Mouse (Mus musculus): ENCODE results near the gene Gm10382.

DNA sequence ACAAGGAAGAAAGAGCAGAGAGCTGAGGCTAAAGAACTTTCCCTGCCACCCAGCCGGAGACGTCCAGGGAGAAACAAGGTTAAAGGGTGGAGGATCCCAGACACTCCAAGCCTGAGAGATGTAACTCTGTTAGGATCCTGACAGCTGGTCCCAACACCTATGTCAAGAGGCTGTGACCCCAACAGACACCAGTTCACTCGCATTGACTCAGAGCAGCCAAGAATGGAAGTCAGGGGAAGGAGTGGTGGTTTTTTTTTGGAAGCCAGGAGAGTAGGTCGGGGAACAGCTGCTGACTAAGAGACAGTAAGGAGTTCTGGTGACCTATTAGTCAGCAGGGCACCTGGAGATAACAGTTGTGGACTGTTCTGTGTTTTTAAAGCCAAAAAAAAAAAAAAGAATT lies 17.1 kb upstream of the Gm10382 start:
- TF ChIP-seq CTCF (IDR thresholded peaks at IDR 0.05; ENCODE audit: extremely low read depth, insufficient read length, insufficient replicate concordance, low read depth, low read length) = no peak
- TF ChIP-seq POLR2A (IDR thresholded peaks at IDR 0.05; ENCODE audit: low read depth, low read length) = no peak
